Mouse (Mus musculus): ENCODE results near the gene Kif17. TPM values are rescaled to one million over a fixed set of nuclear protein-coding genes. Genes with fewer than 3 reads are reported as not detected.
A peak's percentile ranks its signal among the peaks of the same experiment; 100 is the strongest.

The Kif17 gene
- polyA plus RNA-seq, 1 experiment from 2014 or later: 0.44 TPM

- no peak for ATAC-seq (replicated peaks; ENCODE audit: insufficient number of reproducible peaks, low FRiP score, low TSS enrichment)
- no peak overlapping the region for H3K27ac ChIP-seq (ENCODE audit: low read depth, low read length)
- H3K9ac ChIP-seq (ENCODE audit: low read depth, low read length): no peak overlapping the region
- H3K4me1 ChIP-seq (ENCODE audit: control insufficient read depth, insufficient read depth, low read length): no peaks in the 10 kb centered on the region
- WGBS (ENCODE audit: insufficient replicate concordance): 89% methylated on average over 11 of the region's 11 CpGs
- H3K36me3 ChIP-seq (ENCODE audit: control insufficient read depth, insufficient read depth, low read length): peaks cover 49% of the 10 kb centered on the region
- H3K27me3 ChIP-seq (ENCODE audit: control insufficient read depth, insufficient read depth, low read length): no peaks in the 10 kb centered on the region; the same call in 1 of the 2 replicates
- H3K4me2 ChIP-seq: no peak overlapping the region
- H3K9me3 ChIP-seq (replicated peaks; ENCODE audit: control insufficient read depth, low read length): no peaks in the 10 kb centered on the region; the same call in 1 of the 2 replicates
- H3K4me3 ChIP-seq (ENCODE audit: low read depth, low read length): no peak overlapping the region
Observed at GRCm38 (mm10) chr4:138313021-138313420, 62.8 kb downstream of the Kif17 start.

- Histone ChIP-seq H3K27me3 (ENCODE audit: control insufficient read depth, insufficient read depth, low read length) (no peaks in the 10 kb centered on the region; the same call in 1 of the 2 replicates), H3K4me1 (ENCODE audit: control insufficient read depth, insufficient read depth, low read length) (no peaks in the 10 kb centered on the region), H3K27ac (ENCODE audit: low read depth, low read length) (no peak overlapping the region), H3K9ac (ENCODE audit: low read depth, low read length) (no peak overlapping the region), H3K36me3 (ENCODE audit: control insufficient read depth, insufficient read depth, low read length) (peaks cover 44% of the 10 kb centered on the region), H3K4me2 (no peak overlapping the region), H3K9me3 (replicated peaks; ENCODE audit: control insufficient read depth, low read length) (no peaks in the 10 kb centered on the region; the same call in 1 of the 2 replicates), H3K4me3 (ENCODE audit: low read depth, low read length) (no peak overlapping the region)
- no peak for ATAC-seq (replicated peaks; ENCODE audit: insufficient number of reproducible peaks, low FRiP score, low TSS enrichment)
- 88% methylated on average over 4 of the region's 4 CpGs for WGBS (ENCODE audit: insufficient replicate concordance)
Observed at GRCm38 (mm10) chr4:138313795-138314194, 63.6 kb downstream of the Kif17 start.

GRCm38 (mm10) chr4:138315781-138316180 is 65.5 kb downstream of the Kif17 start:
- 74% methylated on average over 9 of the region's 9 CpGs for WGBS (ENCODE audit: insufficient replicate concordance)
- Histone ChIP-seq H3K4me2 (no peak overlapping the region), H3K9ac (ENCODE audit: low read depth, low read length) (no peak overlapping the region), H3K9me3 (replicated peaks; ENCODE audit: control insufficient read depth, low read length) (no peaks in the 10 kb centered on the region; the same call in 1 of the 2 replicates), H3K36me3 (ENCODE audit: control insufficient read depth, insufficient read depth, low read length) (peaks cover 30% of the 10 kb centered on the region), H3K27ac (ENCODE audit: low read depth, low read length) (no peak overlapping the region), H3K4me3 (ENCODE audit: low read depth, low read length) (no peak overlapping the region), H3K27me3 (ENCODE audit: control insufficient read depth, insufficient read depth, low read length) (no peaks in the 10 kb centered on the region; the same call in 1 of the 2 replicates), H3K4me1 (ENCODE audit: control insufficient read depth, insufficient read depth, low read length) (no peaks in the 10 kb centered on the region)
- ATAC-seq (replicated peaks; ENCODE audit: insufficient number of reproducible peaks, low FRiP score, low TSS enrichment): no peak

- Histone ChIP-seq H3K9me3 (replicated peaks; ENCODE audit: control insufficient read depth, low read length) (no peaks in the 10 kb centered on the region; the same call in 1 of the 2 replicates), H3K9ac (ENCODE audit: low read depth, low read length) (no peak overlapping the region), H3K4me2 (no peak overlapping the region), H3K27ac (ENCODE audit: low read depth, low read length) (no peak overlapping the region), H3K4me3 (ENCODE audit: low read depth, low read length) (no peak overlapping the region), H3K27me3 (ENCODE audit: control insufficient read depth, insufficient read depth, low read length) (no peaks in the 10 kb centered on the region; the same call in 1 of the 2 replicates), H3K4me1 (ENCODE audit: control insufficient read depth, insufficient read depth, low read length) (0 out of 2 replicates have a peak, but pooled peaks cover under 1% of the 10 kb centered on the region), H3K36me3 (ENCODE audit: control insufficient read depth, insufficient read depth, low read length) (peaks cover 27% of the 10 kb centered on the region)
- 84% methylated on average over 6 of the region's 6 CpGs for WGBS (ENCODE audit: insufficient replicate concordance)
- no peak for ATAC-seq (replicated peaks; ENCODE audit: insufficient number of reproducible peaks, low FRiP score, low TSS enrichment)
Observed at GRCm38 (mm10) chr4:138316369-138316768, 66.1 kb downstream of the Kif17 start.

GRCm38 (mm10) chr4:138318509-138319266 is 68.5 kb downstream of the Kif17 start:
- 0 out of 2 replicates have a peak, but pooled peaks have one; percentile 27 for ATAC-seq (replicated peaks; ENCODE audit: insufficient number of reproducible peaks, low FRiP score, low TSS enrichment)

GRCm38 (mm10) chr4:138319508-138319907 is 69.3 kb downstream of the Kif17 start:
- ATAC-seq (replicated peaks; ENCODE audit: insufficient number of reproducible peaks, low FRiP score, low TSS enrichment): no peak
- peaks cover 20% of the 10 kb centered on the region for H3K4me1 ChIP-seq (ENCODE audit: control insufficient read depth, insufficient read depth, low read length)
- 33% methylated on average over 10 of the region's 10 CpGs for WGBS (ENCODE audit: insufficient replicate concordance)

More at GRCm38 (mm10) chr4:138318509-138319266, 68.5 kb downstream of the Kif17 start:
- no peaks in the 10 kb centered on the region; the same call in 1 of the 2 replicates for H3K9me3 ChIP-seq (replicated peaks; ENCODE audit: control insufficient read depth, low read length)
- H3K4me2 ChIP-seq: no peak overlapping the region
- no peak overlapping the region for H3K27ac ChIP-seq (ENCODE audit: low read depth, low read length)
- H3K4me3 ChIP-seq (ENCODE audit: low read depth, low read length): no peak overlapping the region
- peaks cover 15% of the 10 kb centered on the region for H3K36me3 ChIP-seq (ENCODE audit: control insufficient read depth, insufficient read depth, low read length)
- H3K27me3 ChIP-seq (ENCODE audit: control insufficient read depth, insufficient read depth, low read length): no peaks in the 10 kb centered on the region; the same call in 1 of the 2 replicates
- H3K4me1 ChIP-seq (ENCODE audit: control insufficient read depth, insufficient read depth, low read length): peaks cover 15% of the 10 kb centered on the region
- WGBS (ENCODE audit: insufficient replicate concordance): 54% methylated on average over 6 of the region's 6 CpGs
- no peak overlapping the region for H3K9ac ChIP-seq (ENCODE audit: low read depth, low read length)

GRCm38 (mm10) chr4:138320711-138321110 is 70.5 kb downstream of the Kif17 start:
- WGBS (ENCODE audit: insufficient replicate concordance): 61% methylated on average over 11 of the region's 11 CpGs
- ATAC-seq (replicated peaks; ENCODE audit: insufficient number of reproducible peaks, low FRiP score, low TSS enrichment): no peak
- no peaks in the 10 kb centered on the region; the same call in 1 of the 2 replicates for H3K27me3 ChIP-seq (ENCODE audit: control insufficient read depth, insufficient read depth, low read length)
- no peak overlapping the region for H3K27ac ChIP-seq (ENCODE audit: low read depth, low read length)
- H3K4me3 ChIP-seq (ENCODE audit: low read depth, low read length): no peak overlapping the region
- H3K36me3 ChIP-seq (ENCODE audit: control insufficient read depth, insufficient read depth, low read length): peaks cover 8% of the 10 kb centered on the region; the same call in 1 of the 2 replicates
- no peak overlapping the region for H3K4me2 ChIP-seq
- no peak overlapping the region for H3K9ac ChIP-seq (ENCODE audit: low read depth, low read length)
- H3K9me3 ChIP-seq (replicated peaks; ENCODE audit: control insufficient read depth, low read length): no peaks in the 10 kb centered on the region; the same call in 1 of the 2 replicates
- peaks cover 20% of the 10 kb centered on the region for H3K4me1 ChIP-seq (ENCODE audit: control insufficient read depth, insufficient read depth, low read length)

More at GRCm38 (mm10) chr4:138319508-138319907, 69.3 kb downstream of the Kif17 start:
- Histone ChIP-seq H3K27me3 (ENCODE audit: control insufficient read depth, insufficient read depth, low read length) (no peaks in the 10 kb centered on the region; the same call in 1 of the 2 replicates), H3K4me2 (no peak overlapping the region), H3K36me3 (ENCODE audit: control insufficient read depth, insufficient read depth, low read length) (peaks cover 10% of the 10 kb centered on the region), H3K27ac (ENCODE audit: low read depth, low read length) (no peak overlapping the region), H3K9me3 (replicated peaks; ENCODE audit: control insufficient read depth, low read length) (no peaks in the 10 kb centered on the region; the same call in 1 of the 2 replicates), H3K4me3 (ENCODE audit: low read depth, low read length) (no peak overlapping the region), H3K9ac (ENCODE audit: low read depth, low read length) (no peak overlapping the region)

- Histone ChIP-seq H3K27ac (ENCODE audit: low read depth, low read length) (no peak overlapping the region), H3K36me3 (ENCODE audit: control insufficient read depth, insufficient read depth, low read length) (peaks cover 7% of the 10 kb centered on the region; the same call in 1 of the 2 replicates), H3K4me3 (ENCODE audit: low read depth, low read length) (no peak overlapping the region), H3K27me3 (ENCODE audit: control insufficient read depth, insufficient read depth, low read length) (no peaks in the 10 kb centered on the region; the same call in 1 of the 2 replicates), H3K9ac (ENCODE audit: low read depth, low read length) (no peak overlapping the region), H3K4me1 (ENCODE audit: control insufficient read depth, insufficient read depth, low read length) (peaks cover 22% of the 10 kb centered on the region), H3K9me3 (replicated peaks; ENCODE audit: control insufficient read depth, low read length) (no peaks in the 10 kb centered on the region; the same call in 1 of the 2 replicates), H3K4me2 (no peak overlapping the region)
- ATAC-seq (replicated peaks; ENCODE audit: insufficient number of reproducible peaks, low FRiP score, low TSS enrichment): no peak
- 70% methylated on average over 7 of the region's 7 CpGs for WGBS (ENCODE audit: insufficient replicate concordance)
Observed at GRCm38 (mm10) chr4:138321488-138321887, 71.3 kb downstream of the Kif17 start.
